19 mouse cellular contexts compared by ENCODE assay signal in genomic region chr14:41198037-41198730, GRCm38 (mm10). TPM values are rescaled to one million over a fixed set of nuclear protein-coding genes. Genes with fewer than 3 reads are reported as not detected.
DNase-seq lines count a peak whose midpoint lies in the region; ATAC-seq and TF ChIP-seq lines count a peak whose summit lies in the region.
"Had no signal": no experiment of that assay in that cellular context is flagged by ENCODE, and none has a peak within 500 bp of the region (broad histone marks: within the 10 kb centered on the region; RNA-seq: fewer than 3 reads in every experiment).

No protein-coding gene starts in this region.

- TF ChIP-seq CTCF in kidney, postnatal 0 days (IDR thresholded peaks at IDR 0.05; ENCODE audit: low read depth) = no peak
- no peak for TF ChIP-seq CTCF in CH12.LX (conservative IDR thresholded peaks at IDR 0.05 in 1 of 2, IDR thresholded peaks at IDR 0.05 in 1 of 2; ENCODE audit: low read depth in 2 of 2, low read length in 2 of 2)

- no peak for TF ChIP-seq POLR2A in CH12.LX (IDR thresholded peaks at IDR 0.05; ENCODE audit: low read depth, low read length)

- no peaks in the 10 kb centered on the region for H3K9me3 ChIP-seq in kidney, postnatal 0 days (replicated peaks; ENCODE audit: low read length)
- peaks cover 10% of the 10 kb centered on the region for H3K9me3 ChIP-seq in CH12.LX (replicated peaks; ENCODE audit: low read length)
- no peaks in the 10 kb centered on the region for H3K9me3 ChIP-seq in heart, embryonic 16.5 days (replicated peaks; ENCODE audit: control insufficient read depth, low read length)
- H3K9me3 ChIP-seq: limb, embryonic 12.5 days had no signal

- no peaks in the 10 kb centered on the region for H3K27me3 ChIP-seq in kidney, postnatal 0 days (ENCODE audit: insufficient read depth, low read length)
- no peaks in the 10 kb centered on the region for H3K27me3 ChIP-seq in CH12.LX (replicated peaks)
- no peaks in the 10 kb centered on the region for H3K27me3 ChIP-seq in heart, embryonic 16.5 days (ENCODE audit: control insufficient read depth, insufficient read depth, low read length)
- H3K27me3 ChIP-seq: limb, embryonic 12.5 days had no signal

- in situ Hi-C loops in CH12.LX (cut with MboI; ENCODE audit: low pct_ligation_motif_present, low pct_unique_long_range_greater_than_20kb, low sequenced_read_pairs) = no loop called here

- no peak overlapping the region for H3K4me3 ChIP-seq in kidney, postnatal 0 days (replicated peaks; ENCODE audit: low read depth, low read length)
- no peak overlapping the region for H3K4me3 ChIP-seq in CH12.LX (replicated peaks in 1 of 3; ENCODE audit: low read depth in 2 of 3, low read length in 2 of 3, poor library complexity in 1 of 3)
- H3K4me3 ChIP-seq in brown adipose tissue, adult 24 weeks (ENCODE audit: insufficient read depth, low read depth, low read length) = no peak overlapping the region
- no peak overlapping the region for H3K4me3 ChIP-seq in heart, embryonic 16.5 days (ENCODE audit: low read length)
- H3K4me3 ChIP-seq: erythroblast, embryonic 14.5 days; limb, embryonic 12.5 days had no signal

- no peak for TF ChIP-seq EP300 in CH12.LX (IDR thresholded peaks at IDR 0.05; ENCODE audit: low read length)

- no peaks in the 10 kb centered on the region for H3K36me3 ChIP-seq in kidney, postnatal 0 days (ENCODE audit: insufficient read depth, low read length)
- no peaks in the 10 kb centered on the region for H3K36me3 ChIP-seq in CH12.LX (replicated peaks in 1 of 2; ENCODE audit: control insufficient read depth in 1 of 2, insufficient read depth in 1 of 2, low read length in 1 of 2)
- H3K36me3 ChIP-seq in heart, embryonic 16.5 days (ENCODE audit: control insufficient read depth, insufficient read depth) = no peaks in the 10 kb centered on the region
- H3K36me3 ChIP-seq: limb, embryonic 12.5 days had no signal

- ATAC-seq in kidney, postnatal 0 days (replicated peaks; ENCODE audit: low FRiP score, low read depth) = no peak
- peak; percentile 80 for ATAC-seq in heart, embryonic 16.5 days (replicated peaks; ENCODE audit: extremely low read depth, insufficient read depth, low FRiP score)
- ATAC-seq in monocyte, adult 5-6 weeks (replicated peaks; ENCODE audit: insufficient number of reproducible peaks, low FRiP score, low TSS enrichment, poor library complexity, severe bottlenecking) = no peak
- ATAC-seq: hindbrain, embryonic 16.5 days; Patski had no signal

- no peak overlapping the region for H3K9ac ChIP-seq in kidney, postnatal 0 days (ENCODE audit: low read depth, low read length)
- H3K9ac ChIP-seq in CH12.LX (ENCODE audit: insufficient read depth, low read depth) = no peak overlapping the region
- H3K9ac ChIP-seq in heart, embryonic 16.5 days (ENCODE audit: low read length) = no peak overlapping the region
- H3K9ac ChIP-seq: limb, embryonic 12.5 days had no signal

- TF ChIP-seq RAD21 in CH12.LX (IDR thresholded peaks at IDR 0.05; ENCODE audit: low read depth, low read length) = no peak

- no peaks in the 10 kb centered on the region for H3K4me1 ChIP-seq in kidney, postnatal 0 days (replicated peaks; ENCODE audit: insufficient read depth, low read length)
- peaks cover 4 to 17% of the 10 kb centered on the region in 2 experiments; a peak in 2 of 4 replicates for H3K4me1 ChIP-seq in CH12.LX (ENCODE audit: control insufficient read depth in 1 of 2, insufficient read depth in 2 of 2)
- H3K4me1 ChIP-seq in brown adipose tissue, adult 24 weeks (ENCODE audit: control insufficient read depth, insufficient read depth, insufficient read length, low read length) = peaks cover 5% of the 10 kb centered on the region; the same call in 1 of the 2 replicates
- peaks cover 5% of the 10 kb centered on the region for H3K4me1 ChIP-seq in heart, embryonic 16.5 days (ENCODE audit: control insufficient read depth, insufficient read depth, low read length)
- H3K4me1 ChIP-seq: limb, embryonic 12.5 days had no signal

- no peak overlapping the region for H3K4me2 ChIP-seq in kidney, postnatal 0 days (ENCODE audit: low read length)
- H3K4me2 ChIP-seq in CH12.LX (ENCODE audit: insufficient read depth, low read depth, poor library complexity, severe bottlenecking) = no peak overlapping the region
- no peak overlapping the region for H3K4me2 ChIP-seq in heart, embryonic 16.5 days (ENCODE audit: low read depth, low read length)
- H3K4me2 ChIP-seq: limb, embryonic 12.5 days; midbrain, embryonic 11.5 days had no signal

- H3K79me2 ChIP-seq in CH12.LX (replicated peaks; ENCODE audit: control insufficient read depth, extremely low read depth, insufficient read depth, poor library complexity, severe bottlenecking) = no peaks in the 10 kb centered on the region

- WGBS in kidney, postnatal 0 days = 37% methylated on average over 6 of the region's 6 CpGs
- WGBS in heart, embryonic 16.5 days = 24% methylated on average over 6 of the region's 6 CpGs

- dilution Hi-C loops in CH12.LX (cut with MboI; ENCODE audit: extremely low pct_ligation_motif_present, extremely low pct_unique_long_range_greater_than_20kb, low sequenced_read_pairs) = no loop called here

- H3K27ac ChIP-seq in kidney, postnatal 0 days = no peak overlapping the region
- no peak overlapping the region for H3K27ac ChIP-seq in CH12.LX (ENCODE audit: insufficient read depth, low read depth)
- H3K27ac ChIP-seq in brown adipose tissue, adult 24 weeks (replicated peaks; ENCODE audit: low read depth, low read length) = peak overlapping the region; percentile 74
- H3K27ac ChIP-seq in heart, embryonic 16.5 days (ENCODE audit: low read length) = peak overlapping the region; percentile 40
- H3K27ac ChIP-seq: limb, embryonic 12.5 days had no signal

- peak; percentile 49 for DNase-seq in kidney, postnatal 0 days (ENCODE audit: low spot score)
- no peak for DNase-seq in kidney, adult 18-20 months
- DNase-seq in CH12.LX (ENCODE audit: extremely low read depth) = peak; percentile 6
- no peak for DNase-seq in ovary, postnatal 36 days (ENCODE audit: low spot score)
- no peak for DNase-seq in layer of hippocampus, postnatal 10 days (ENCODE audit: low spot score in 2 of 2)
- DNase-seq: cerebellum, adult 11 months; kidney, adult 8-10 months had no signal

TF ChIP-seq in CH12.LX, 34 proteins besides CTCF, POLR2A, EP300 and RAD21:
- TF ChIP-seq KAT2A (IDR thresholded peaks at IDR 0.05; ENCODE audit: insufficient replicate concordance, low read length) (no peak), PAX5 (IDR thresholded peaks at IDR 0.05; ENCODE audit: low read length) (no peak), ELF1 (IDR thresholded peaks at IDR 0.05; ENCODE audit: low read depth, low read length) (no peak), RCOR1 (conservative IDR thresholded peaks at IDR 0.05; ENCODE audit: low read depth, low read length) (no peak), MXI1 (IDR thresholded peaks at IDR 0.05; ENCODE audit: low read depth, low read length) (no peak), UBTF (IDR thresholded peaks at IDR 0.05; ENCODE audit: low read depth, low read length) (no peak), ETS1 (conservative IDR thresholded peaks at IDR 0.05; ENCODE audit: low read depth, low read length) (no peak), NELFE (IDR thresholded peaks at IDR 0.05; ENCODE audit: low read depth, low read length) (no peak), HCFC1 (IDR thresholded peaks at IDR 0.05; ENCODE audit: low read depth, low read length) (no peak), BHLHE40 (IDR thresholded peaks at IDR 0.05; ENCODE audit: low read depth, low read length) (no peak), TBP (conservative IDR thresholded peaks at IDR 0.05; ENCODE audit: low read depth, low read length) (no peak), ZNF384 (IDR thresholded peaks at IDR 0.05; ENCODE audit: low read depth, low read length) (no peak), NRF1 (IDR thresholded peaks at IDR 0.05; ENCODE audit: low read depth, low read length) (no peak), MYC (IDR thresholded peaks at IDR 0.05; ENCODE audit: low read depth, low read length) (no peak), POLR2AphosphoS2 (IDR thresholded peaks at IDR 0.05; ENCODE audit: low read depth, low read length) (no peak), CHD1 (IDR thresholded peaks at IDR 0.05; ENCODE audit: low read depth, low read length) (no peak), E2F4 (IDR thresholded peaks at IDR 0.05; ENCODE audit: insufficient replicate concordance, low read depth, low read length) (no peak), ZKSCAN1 (IDR thresholded peaks at IDR 0.05; ENCODE audit: borderline replicate concordance, low read depth, low read length) (no peak), MEF2A (IDR thresholded peaks at IDR 0.05; ENCODE audit: borderline replicate concordance, low read depth, low read length) (no peak)
TF ChIP-seq in CH12.LX: peak in this region for 0.

RNA-seq across cellular contexts. Expression of gene Sftpd, which starts 13.2 kb away (rescaled TPM):
- polyA plus RNA-seq in kidney, postnatal 0 days (2015; fragmentation: Nextera tagmentation; extraction: Ambion mirVana) = 1.4 and 1.6 TPM in 2 replicates
- total RNA-seq in CH12.LX (2012; rRNA removed) = not detected in 2 replicates
- not detected in 2 replicates for total RNA-seq in CH12.LX (2014; rRNA removed)
- polyA plus RNA-seq in CH12.LX (2012; ENCODE audit: insufficient read length, low read depth) = not detected in 2 replicates
- not detected in 2 replicates for polyA plus RNA-seq in brown adipose tissue, adult 24 weeks (2012; ENCODE audit: insufficient read depth, insufficient read length, missing spikeins)
- 0.11 and 0.26 TPM in 2 replicates for polyA plus RNA-seq in heart, embryonic 16.5 days (2015; fragmentation: Nextera tagmentation; extraction: Ambion mirVana)
- total RNA-seq in layer of hippocampus, postnatal 10 days (2021) = not detected
- total RNA-seq in monocyte, adult 5-6 weeks (2017) = not detected in 3 replicates
- total RNA-seq: gastrocnemius, postnatal 4 days; layer of hippocampus, postnatal 14 days had no signal
- polyA plus RNA-seq: cortical plate, adult 2 months; erythroblast, embryonic 14.5 days; hindbrain, embryonic 16.5 days; limb, embryonic 12.5 days; midbrain, embryonic 11.5 days; Patski; small intestine, adult 2 months had no signal

RNA-seq across cellular contexts. Expression of gene Mbl1, which starts 46.9 kb away (rescaled TPM):
- not detected in 2 replicates for polyA plus RNA-seq in kidney, postnatal 0 days (2015; fragmentation: Nextera tagmentation; extraction: Ambion mirVana)
- total RNA-seq in CH12.LX (2012; rRNA removed) = not detected in 2 replicates
- not detected in 2 replicates for total RNA-seq in CH12.LX (2014; rRNA removed)
- polyA plus RNA-seq in CH12.LX (2012; ENCODE audit: insufficient read length, low read depth) = not detected in 2 replicates
- polyA plus RNA-seq in brown adipose tissue, adult 24 weeks (2012; ENCODE audit: insufficient read depth, insufficient read length, missing spikeins) = not detected in 2 replicates
- not detected in 2 replicates for polyA plus RNA-seq in heart, embryonic 16.5 days (2015; fragmentation: Nextera tagmentation; extraction: Ambion mirVana)
- not detected for total RNA-seq in layer of hippocampus, postnatal 10 days (2021)
- not detected in 3 replicates for total RNA-seq in monocyte, adult 5-6 weeks (2017)
- total RNA-seq: layer of hippocampus, postnatal 14 days had no signal
- polyA plus RNA-seq: cortical plate, adult 2 months; erythroblast, embryonic 14.5 days; hindbrain, embryonic 16.5 days; limb, embryonic 12.5 days; midbrain, embryonic 11.5 days; Patski; small intestine, adult 2 months had no signal

Comparison
In these comparisons a context has a peak if more than half of its experiments do, and no peak if none do; other contexts are left out.
1. DNase-seq: peak in kidney, postnatal 0 days (single experiment) and CH12.LX (single experiment); none in kidney, adult 18-20 months (single experiment), ovary, postnatal 36 days (single experiment) and layer of hippocampus, postnatal 10 days (0 of 2).
2. H3K27ac ChIP-seq: peak in brown adipose tissue, adult 24 weeks (single experiment) and heart, embryonic 16.5 days (single experiment); none in kidney, postnatal 0 days (single experiment) and CH12.LX (single experiment).